24 mouse cellular contexts compared by ENCODE assay signal in the genomic region with DNA sequence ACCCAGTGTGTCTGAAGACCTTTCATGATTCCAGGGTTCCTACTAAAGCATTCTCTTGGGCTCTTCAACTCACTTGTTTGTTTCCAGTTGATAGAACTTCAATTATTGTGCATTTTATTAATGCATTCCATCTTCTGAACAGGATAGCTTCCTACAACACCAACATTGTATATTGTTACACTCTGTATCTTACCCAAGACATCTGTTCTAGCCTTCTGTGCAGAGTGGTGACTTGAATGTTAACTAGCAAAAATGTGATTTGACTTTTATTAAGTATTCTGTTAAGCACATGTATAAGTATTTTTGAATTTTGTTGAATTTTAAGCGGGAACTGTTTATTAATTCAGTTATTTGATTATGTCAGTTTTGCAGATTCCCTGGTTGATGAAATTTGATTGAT.
A peak's percentile ranks its signal among the peaks of the same experiment; 100 is the strongest.
DNase-seq lines count a peak whose midpoint lies in the region; ATAC-seq and TF ChIP-seq lines count a peak whose summit lies in the region.
"Had no signal": no experiment of that assay in that cellular context is flagged by ENCODE, and none has a peak within 500 bp of the region (broad histone marks: within the 10 kb centered on the region; RNA-seq: fewer than 3 reads in every experiment).

No protein-coding gene starts in this region.

- no peaks in the 10 kb centered on the region for H3K27me3 ChIP-seq in forebrain, embryonic 14.5 days (replicated peaks; ENCODE audit: control insufficient read depth, insufficient read depth, low read length)
- H3K27me3 ChIP-seq in forebrain, embryonic 12.5 days = no peaks in the 10 kb centered on the region
- H3K27me3 ChIP-seq in forebrain, embryonic 16.5 days (replicated peaks; ENCODE audit: control insufficient read depth, insufficient read depth, low read length) = no peaks in the 10 kb centered on the region
- H3K27me3 ChIP-seq in forebrain, embryonic 10.5 days (ENCODE audit: poor library complexity, severe bottlenecking) = no peaks in the 10 kb centered on the region
- H3K27me3 ChIP-seq in midbrain, embryonic 11.5 days (ENCODE audit: control insufficient read depth, insufficient read depth, low read length) = no peaks in the 10 kb centered on the region
- no peaks in the 10 kb centered on the region for H3K27me3 ChIP-seq in midbrain, embryonic 10.5 days (ENCODE audit: low read depth, poor library complexity, severe bottlenecking)
- H3K27me3 ChIP-seq: CH12.LX; embryonic facial prominence, embryonic 12.5 days had no signal

- H3K4me3 ChIP-seq in forebrain, embryonic 14.5 days (ENCODE audit: low read depth, low read length) = no peak overlapping the region
- no peak overlapping the region for H3K4me3 ChIP-seq in forebrain, embryonic 12.5 days (replicated peaks)
- H3K4me3 ChIP-seq in forebrain, embryonic 16.5 days (replicated peaks; ENCODE audit: low read length) = no peak overlapping the region
- no peak overlapping the region for H3K4me3 ChIP-seq in forebrain, embryonic 10.5 days
- no peak overlapping the region for H3K4me3 ChIP-seq in layer of hippocampus, adult 2 months
- H3K4me3 ChIP-seq in midbrain, embryonic 11.5 days (ENCODE audit: low read depth, low read length) = no peak overlapping the region
- no peak overlapping the region for H3K4me3 ChIP-seq in midbrain, embryonic 10.5 days
- H3K4me3 ChIP-seq: embryonic facial prominence, embryonic 10.5 days; embryonic facial prominence, embryonic 12.5 days had no signal

- peak; percentile 62; the same call in 1 of the 2 replicates for ATAC-seq in forebrain, embryonic 14.5 days
- no peak for ATAC-seq in forebrain, embryonic 12.5 days (ENCODE audit: low FRiP score)
- ATAC-seq in forebrain, embryonic 16.5 days = peak; percentile 60
- no peak for ATAC-seq in midbrain, embryonic 11.5 days (ENCODE audit: low FRiP score)
- ATAC-seq: activated CD4-positive, CD25-positive, alpha-beta regulatory T cell, adult 4 months; CD4-positive, CD25-positive, alpha-beta regulatory T cell, adult 4 months; Patski had no signal

- DNase-seq in forebrain, embryonic 14.5 days (ENCODE audit: low spot score) = peak; percentile 28
- DNase-seq in forebrain, embryonic 10.5 days (ENCODE audit: extremely low spot score, low spot score) = no peak
- DNase-seq in layer of hippocampus, adult 2 months (ENCODE audit: low spot score in 2 of 2) = no peak
- no peak for DNase-seq in layer of hippocampus, postnatal 10 days (ENCODE audit: low spot score in 2 of 2)
- DNase-seq in midbrain, embryonic 11.5 days (ENCODE audit: low spot score, missing footprints) = peak; percentile 23
- no peak for DNase-seq in midbrain, embryonic 10.5 days (ENCODE audit: low spot score)
- DNase-seq: adrenal gland, adult 8-10 months; adrenal gland, postnatal 14 days; adrenal gland, postnatal 36 days; B cell, adult 2 months; cerebellum, adult 11 months; cerebellum, adult 2 months; cerebellum, adult 9-10 months; cerebellum, postnatal 10 days; cerebellum, postnatal 25 days had no signal

- peaks cover 8% of the 10 kb centered on the region for H3K4me1 ChIP-seq in forebrain, embryonic 14.5 days (ENCODE audit: control insufficient read depth, insufficient read depth, low read length)
- peaks cover 13% of the 10 kb centered on the region; the same call in 1 of the 2 replicates for H3K4me1 ChIP-seq in forebrain, embryonic 12.5 days
- H3K4me1 ChIP-seq in forebrain, embryonic 16.5 days (replicated peaks; ENCODE audit: control insufficient read depth, insufficient read depth, low read length) = peaks cover 16% of the 10 kb centered on the region
- H3K4me1 ChIP-seq in forebrain, embryonic 10.5 days = peaks cover 14% of the 10 kb centered on the region
- H3K4me1 ChIP-seq in midbrain, embryonic 11.5 days (ENCODE audit: control insufficient read depth, insufficient read depth, low read length) = no peaks in the 10 kb centered on the region
- H3K4me1 ChIP-seq in midbrain, embryonic 10.5 days = no peaks in the 10 kb centered on the region; the same call in 1 of the 2 replicates

- 100% methylated on average over 1 of the region's 1 CpGs for WGBS in forebrain, embryonic 14.5 days
- 90% methylated on average over 1 of the region's 1 CpGs for WGBS in forebrain, embryonic 12.5 days
- 95% methylated on average over 1 of the region's 1 CpGs for WGBS in forebrain, embryonic 16.5 days
- WGBS in forebrain, embryonic 10.5 days = 91% methylated on average over 1 of the region's 1 CpGs
- 94% methylated on average over 1 of the region's 1 CpGs for WGBS in midbrain, embryonic 11.5 days
- WGBS in midbrain, embryonic 10.5 days = 94% methylated on average over 1 of the region's 1 CpGs

- no peak overlapping the region for H3K4me2 ChIP-seq in forebrain, embryonic 14.5 days (ENCODE audit: low read length)
- H3K4me2 ChIP-seq in forebrain, embryonic 12.5 days = no peak overlapping the region
- H3K4me2 ChIP-seq in forebrain, embryonic 16.5 days (ENCODE audit: low read length) = no peak overlapping the region
- H3K4me2 ChIP-seq in midbrain, embryonic 11.5 days = no peak overlapping the region
- H3K4me2 ChIP-seq: embryonic facial prominence, embryonic 12.5 days had no signal

- H3K9me3 ChIP-seq in forebrain, embryonic 14.5 days (replicated peaks; ENCODE audit: control insufficient read depth, low read length) = no peaks in the 10 kb centered on the region
- H3K9me3 ChIP-seq in forebrain, embryonic 12.5 days = no peaks in the 10 kb centered on the region
- no peaks in the 10 kb centered on the region for H3K9me3 ChIP-seq in forebrain, embryonic 16.5 days (ENCODE audit: control insufficient read depth, low read length)
- no peaks in the 10 kb centered on the region for H3K9me3 ChIP-seq in forebrain, embryonic 10.5 days
- H3K9me3 ChIP-seq in midbrain, embryonic 11.5 days (ENCODE audit: control insufficient read depth, low read length) = no peaks in the 10 kb centered on the region
- no peaks in the 10 kb centered on the region for H3K9me3 ChIP-seq in midbrain, embryonic 10.5 days (replicated peaks)
- H3K9me3 ChIP-seq: embryonic facial prominence, embryonic 10.5 days; embryonic facial prominence, embryonic 12.5 days had no signal

- no peak overlapping the region for H3K9ac ChIP-seq in forebrain, embryonic 14.5 days (ENCODE audit: low read length)
- H3K9ac ChIP-seq in forebrain, embryonic 12.5 days = no peak overlapping the region
- H3K9ac ChIP-seq in forebrain, embryonic 16.5 days (replicated peaks; ENCODE audit: low read depth, low read length) = no peak overlapping the region
- H3K9ac ChIP-seq in midbrain, embryonic 11.5 days (ENCODE audit: low read length) = no peak overlapping the region
- H3K9ac ChIP-seq: embryonic facial prominence, embryonic 12.5 days had no signal

- H3K27ac ChIP-seq in forebrain, embryonic 14.5 days (ENCODE audit: low read depth, low read length) = no peak overlapping the region
- H3K27ac ChIP-seq in forebrain, embryonic 12.5 days = no peak overlapping the region
- H3K27ac ChIP-seq in forebrain, embryonic 16.5 days (ENCODE audit: low read length) = peak overlapping the region; percentile 66
- no peak overlapping the region for H3K27ac ChIP-seq in forebrain, embryonic 10.5 days
- H3K27ac ChIP-seq in layer of hippocampus, adult 2 months = peak overlapping the region; percentile 75
- H3K27ac ChIP-seq in midbrain, embryonic 11.5 days (ENCODE audit: low read depth, low read length) = no peak overlapping the region
- H3K27ac ChIP-seq in midbrain, embryonic 10.5 days (replicated peaks) = no peak overlapping the region
- H3K27ac ChIP-seq: embryonic facial prominence, embryonic 10.5 days; embryonic facial prominence, embryonic 12.5 days had no signal

- no peak for TF ChIP-seq CTCF in layer of hippocampus, adult 2 months (conservative IDR thresholded peaks at IDR 0.05)

- 0 out of 2 replicates have a peak, but pooled peaks cover 1% of the 10 kb centered on the region for H3K36me3 ChIP-seq in forebrain, embryonic 14.5 days (ENCODE audit: control insufficient read depth, insufficient read depth, low read length)
- H3K36me3 ChIP-seq in forebrain, embryonic 12.5 days (replicated peaks) = 0 out of 2 replicates have a peak, but pooled peaks cover 9% of the 10 kb centered on the region
- no peaks in the 10 kb centered on the region for H3K36me3 ChIP-seq in forebrain, embryonic 16.5 days (ENCODE audit: control insufficient read depth, insufficient read depth)
- peaks cover 13% of the 10 kb centered on the region for H3K36me3 ChIP-seq in forebrain, embryonic 10.5 days (replicated peaks)
- H3K36me3 ChIP-seq in midbrain, embryonic 11.5 days (ENCODE audit: control insufficient read depth, insufficient read depth, low read length) = no peaks in the 10 kb centered on the region
- H3K36me3 ChIP-seq in midbrain, embryonic 10.5 days = peaks cover 8% of the 10 kb centered on the region; the same call in 1 of the 2 replicates
- H3K36me3 ChIP-seq: embryonic facial prominence, embryonic 12.5 days; G1E had no signal

Comparison
In these comparisons a context has a peak if more than half of its experiments do, and no peak if none do; other contexts are left out.
1. ATAC-seq: peak in forebrain, embryonic 14.5 days (single experiment) and forebrain, embryonic 16.5 days (single experiment); none in forebrain, embryonic 12.5 days (single experiment) and midbrain, embryonic 11.5 days (single experiment).
2. DNase-seq: peak in forebrain, embryonic 14.5 days (single experiment) and midbrain, embryonic 11.5 days (single experiment); none in forebrain, embryonic 10.5 days (single experiment), layer of hippocampus, adult 2 months (0 of 2), layer of hippocampus, postnatal 10 days (0 of 2) and midbrain, embryonic 10.5 days (single experiment).
3. H3K27ac ChIP-seq: peak in forebrain, embryonic 16.5 days (single experiment) and layer of hippocampus, adult 2 months (single experiment); none in forebrain, embryonic 14.5 days (single experiment), forebrain, embryonic 12.5 days (single experiment), forebrain, embryonic 10.5 days (single experiment), midbrain, embryonic 11.5 days (single experiment) and midbrain, embryonic 10.5 days (single experiment).